Mouse (Mus musculus) embryonic facial prominence, embryonic 15.5 days (tissue): ENCODE measurements at regions not wholly inside any gene's neighbourhood (a gene's known extent, or its start where the extent isn't known, plus 50 kb on each side); places are given as distances from the start of the nearest gene placed in this dataset.

ENCODE experiments used
- ATAC-seq: fragments of 200-750 bp; cut with Nextera tagmentation; 2 replicates; pipeline ENCODE4 v1.8.0; 2017; ENCODE audit warnings: low read depth, moderate TSS enrichment; ENCODE audit not compliant: insufficient number of reproducible peaks, low FRiP score, low TSS enrichment
- H3K27ac ChIP-seq: fragments of 300-500 bp; sonication (generic); replicated peaks from 2 replicates; pipeline ENCODE4 v1.5.1; 2015; ENCODE audit warnings: mild to moderate bottlenecking, inconsistent platforms
- H3K27me3 ChIP-seq: fragments of 300-500 bp; sonication (generic); 2 replicates; pipeline ENCODE4 v1.6.1; 2015; ENCODE audit warnings: inconsistent platforms
- H3K36me3 ChIP-seq: fragments of 300-500 bp; sonication (generic); 2 replicates; pipeline ENCODE4 v1.6.1; 2015; ENCODE audit warnings: mild to moderate bottlenecking, inconsistent platforms
- H3K4me1 ChIP-seq: fragments of 300-500 bp; sonication (generic); 2 replicates; pipeline ENCODE4 v1.6.1; 2015; ENCODE audit warnings: inconsistent platforms
- H3K4me2 ChIP-seq: fragments of 300-500 bp; sonication (generic); replicated peaks from 2 replicates; pipeline ENCODE4 v1.6.1; 2015; ENCODE audit warnings: mild to moderate bottlenecking, inconsistent platforms
- H3K4me3 ChIP-seq: fragments of 300-500 bp; sonication (generic); replicated peaks from 2 replicates; pipeline ENCODE4 v1.5.1; 2015; ENCODE audit warnings: mild to moderate bottlenecking, inconsistent platforms
- H3K9ac ChIP-seq: fragments of 300-500 bp; sonication (generic); 2 replicates; pipeline ENCODE4 v1.6.1; 2015; ENCODE audit warnings: inconsistent platforms
- H3K9me3 ChIP-seq: fragments of 300-500 bp; sonication (generic); replicated peaks from 2 replicates; pipeline ENCODE4 v1.6.1; 2016; ENCODE audit warnings: inconsistent platforms
- WGBS: fragments of 180-500 bp; shearing (Covaris S2); methylation state at CpG from one replicate; pipeline ENCODE4 v1.1.7; 2015; 5-methylcytosine and 5-hydroxymethylcytosine counted together

GRCm38 (mm10) chr12:39927014-39927413, 110.8 kb downstream of the Arl4a start:
- 83% methylated on average over 8 of the region's 8 CpGs for WGBS
- ATAC-seq, result no peak
- Histone ChIP-seq H3K4me2 (no peak overlapping the region), H3K4me1 (no peaks in the 10 kb centered on the region), H3K9me3 (no peaks in the 10 kb centered on the region), H3K4me3 (no peak overlapping the region), H3K36me3 (no peaks in the 10 kb centered on the region), H3K27me3 (no peaks in the 10 kb centered on the region), H3K27ac (no peak overlapping the region), H3K9ac (no peak overlapping the region)

DNA sequence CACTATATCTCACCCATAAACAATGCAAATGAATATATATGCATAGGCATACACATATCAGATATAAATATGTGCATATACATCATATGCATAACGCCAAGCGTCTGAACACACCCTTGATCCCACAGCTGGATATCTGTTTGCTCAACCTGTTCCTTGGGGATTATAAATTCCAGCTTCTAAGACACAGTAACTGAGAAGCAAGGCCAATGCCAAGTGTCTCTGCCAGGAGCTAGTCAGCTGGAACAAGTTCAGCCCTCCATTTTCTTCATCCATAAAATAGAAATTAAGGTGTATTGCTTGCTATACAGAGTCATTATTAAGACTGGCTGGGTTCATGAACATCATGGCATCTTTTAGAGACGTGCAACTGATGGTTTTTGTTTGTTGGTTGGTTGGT, 116.3 kb downstream of the Arl4a start:
- no peaks in the 10 kb centered on the region for H3K9me3 ChIP-seq

GRCm38 (mm10) chr12:39920466-39920913, 117.3 kb downstream of the Arl4a start:
- ATAC-seq, result peak; percentile 70
- Histone ChIP-seq H3K9me3 (no peaks in the 10 kb centered on the region), H3K9ac (no peak overlapping the region), H3K4me3 (no peak overlapping the region), H3K36me3 (no peaks in the 10 kb centered on the region), H3K4me2 (no peak overlapping the region), H3K4me1 (peaks cover 5% of the 10 kb centered on the region), H3K27ac (no peak overlapping the region), H3K27me3 (no peaks in the 10 kb centered on the region)
- WGBS, result 26% methylated on average over 8 of the region's 8 CpGs

More for the DNA sequence above, 116.3 kb downstream of the Arl4a start:
- Histone ChIP-seq H3K36me3 (no peaks in the 10 kb centered on the region), H3K4me3 (no peak overlapping the region), H3K4me2 (no peak overlapping the region), H3K9ac (no peak overlapping the region), H3K4me1 (peaks cover 5% of the 10 kb centered on the region), H3K27ac (no peak overlapping the region), H3K27me3 (no peaks in the 10 kb centered on the region)
- 55% methylated on average over 3 of the region's 3 CpGs for WGBS
- ATAC-seq, result no peak

DNA sequence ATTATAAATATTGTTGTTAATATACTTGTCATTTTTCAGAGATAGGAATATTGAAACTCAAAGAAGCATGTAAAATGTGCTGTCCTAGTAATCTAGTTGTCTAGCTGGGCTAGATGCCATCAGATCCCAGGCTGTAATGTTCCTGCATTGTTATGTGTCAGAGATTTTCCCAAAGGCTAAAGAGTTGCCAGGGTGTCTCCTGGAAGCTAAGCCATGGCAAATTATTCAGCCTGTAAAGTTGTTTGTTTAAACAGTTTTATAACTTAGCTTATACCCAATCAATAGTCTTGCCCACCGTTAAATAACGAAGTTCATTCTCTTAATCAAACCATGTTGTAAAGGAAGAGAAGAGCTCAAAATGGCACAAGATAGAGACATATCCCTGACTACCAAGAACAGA, 117.9 kb downstream of the Arl4a start:
- ATAC-seq, result no peak
- H3K4me1 ChIP-seq, result peaks cover 5% of the 10 kb centered on the region
- 84% methylated on average over 2 of the region's 2 CpGs for WGBS

DNA sequence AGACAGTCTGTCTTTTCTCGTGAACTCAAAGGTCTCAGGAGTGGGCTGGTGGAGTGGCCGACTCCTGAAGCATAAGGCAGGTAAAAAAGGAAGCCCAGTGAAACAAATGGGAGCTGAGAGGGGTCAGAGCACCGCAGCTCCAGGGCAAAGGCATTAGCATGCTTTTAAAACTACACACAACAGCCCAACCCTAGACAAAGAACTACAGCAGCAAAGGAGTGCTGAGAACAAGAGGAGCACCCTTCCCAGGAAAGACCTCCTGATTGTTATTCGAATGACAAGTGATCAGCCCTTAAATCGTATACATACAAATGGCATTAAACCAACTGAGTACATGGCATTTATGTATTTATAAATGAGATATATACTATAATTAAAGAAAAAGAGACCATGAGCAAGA, 149.3 kb downstream of the Arl4a start:
- no peaks in the 10 kb centered on the region for H3K36me3 ChIP-seq
- no peak for ATAC-seq
- no peaks in the 10 kb centered on the region for H3K27me3 ChIP-seq
- no peaks in the 10 kb centered on the region for H3K4me1 ChIP-seq
- no peak overlapping the region for H3K9ac ChIP-seq
- H3K9me3 ChIP-seq, result no peaks in the 10 kb centered on the region
- H3K4me2 ChIP-seq, result no peak overlapping the region
- no peak overlapping the region for H3K27ac ChIP-seq
- WGBS, result 64% methylated on average over 5 of the region's 5 CpGs
- H3K4me3 ChIP-seq, result no peak overlapping the region

More for the DNA sequence above, 117.9 kb downstream of the Arl4a start:
- Histone ChIP-seq H3K9me3 (no peaks in the 10 kb centered on the region), H3K4me2 (no peak overlapping the region), H3K27ac (no peak overlapping the region), H3K27me3 (no peaks in the 10 kb centered on the region), H3K4me3 (no peak overlapping the region), H3K9ac (no peak overlapping the region), H3K36me3 (no peaks in the 10 kb centered on the region)

- no peak overlapping the region for H3K4me2 ChIP-seq
- H3K9me3 ChIP-seq, result no peaks in the 10 kb centered on the region
- 35% methylated on average over 3 of the region's 3 CpGs for WGBS
- H3K9ac ChIP-seq, result no peak overlapping the region
- H3K27ac ChIP-seq, result no peak overlapping the region
- ATAC-seq, result no peak
- H3K4me3 ChIP-seq, result no peak overlapping the region
- H3K4me1 ChIP-seq, result no peaks in the 10 kb centered on the region
- H3K27me3 ChIP-seq, result no peaks in the 10 kb centered on the region
- H3K36me3 ChIP-seq, result no peaks in the 10 kb centered on the region
Observed at GRCm38 (mm10) chr12:39885366-39885765, 152.5 kb downstream of the Arl4a start.

- no peak for ATAC-seq
- WGBS, result 60% methylated on average over 1 of the region's 1 CpGs
- Histone ChIP-seq H3K4me1 (no peaks in the 10 kb centered on the region), H3K9me3 (no peaks in the 10 kb centered on the region), H3K36me3 (no peaks in the 10 kb centered on the region), H3K4me3 (no peak overlapping the region), H3K27ac (no peak overlapping the region), H3K4me2 (no peak overlapping the region), H3K27me3 (no peaks in the 10 kb centered on the region), H3K9ac (no peak overlapping the region)
Observed at GRCm38 (mm10) chr12:39880309-39880708, 157.5 kb downstream of the Arl4a start.

GRCm38 (mm10) chr12:39873917-39874316, 163.9 kb downstream of the Arl4a start:
- no peak for ATAC-seq
- Histone ChIP-seq H3K4me1 (no peaks in the 10 kb centered on the region), H3K27me3 (no peaks in the 10 kb centered on the region), H3K27ac (no peak overlapping the region), H3K9ac (no peak overlapping the region), H3K36me3 (no peaks in the 10 kb centered on the region), H3K4me2 (no peak overlapping the region), H3K4me3 (no peak overlapping the region), H3K9me3 (no peaks in the 10 kb centered on the region)
- WGBS, result 86% methylated on average over 6 of the region's 6 CpGs

DNA sequence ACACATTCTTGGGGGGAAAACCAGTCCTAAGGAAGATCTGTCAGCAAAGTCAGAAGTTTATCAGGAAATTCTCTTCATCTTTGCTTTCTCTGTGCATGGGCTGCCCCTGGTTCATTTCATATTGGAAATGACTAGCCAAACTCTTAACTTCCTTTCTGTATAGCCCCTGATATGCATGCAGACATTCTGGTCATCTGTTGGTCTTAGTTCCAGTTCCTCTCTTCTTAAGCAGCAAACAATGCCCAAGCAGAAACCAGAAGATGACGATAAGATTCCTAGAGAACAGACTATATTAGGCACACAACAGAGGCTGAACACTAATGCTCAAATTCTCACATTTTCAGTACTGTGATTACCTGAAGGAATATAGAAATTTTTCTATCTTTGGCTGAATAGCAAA, 176.0 kb downstream of the Arl4a start:
- Histone ChIP-seq H3K9ac (no peak overlapping the region), H3K9me3 (no peaks in the 10 kb centered on the region), H3K4me3 (no peak overlapping the region), H3K36me3 (no peaks in the 10 kb centered on the region), H3K4me1 (no peaks in the 10 kb centered on the region), H3K4me2 (no peak overlapping the region), H3K27me3 (no peaks in the 10 kb centered on the region), H3K27ac (no peak overlapping the region)
- no peak for ATAC-seq
- WGBS, result 80% methylated on average over 1 of the region's 1 CpGs

GRCm38 (mm10) chr12:39851610-39852009, 186.2 kb downstream of the Arl4a start:
- Histone ChIP-seq H3K9me3 (no peaks in the 10 kb centered on the region), H3K4me3 (no peak overlapping the region), H3K27me3 (no peaks in the 10 kb centered on the region), H3K4me2 (no peak overlapping the region), H3K27ac (no peak overlapping the region), H3K36me3 (no peaks in the 10 kb centered on the region), H3K9ac (no peak overlapping the region), H3K4me1 (no peaks in the 10 kb centered on the region)
- WGBS, result 82% methylated on average over 6 of the region's 6 CpGs
- no peak for ATAC-seq

GRCm38 (mm10) chr12:39849346-39850058, 188.3 kb downstream of the Arl4a start:
- H3K4me2 ChIP-seq, result no peak overlapping the region
- no peaks in the 10 kb centered on the region for H3K4me1 ChIP-seq
- 66% methylated on average over 3 of the region's 3 CpGs for WGBS
- no peak for ATAC-seq
- H3K9ac ChIP-seq, result no peak overlapping the region
- no peaks in the 10 kb centered on the region for H3K9me3 ChIP-seq
- H3K27ac ChIP-seq, result no peak overlapping the region
- no peaks in the 10 kb centered on the region for H3K36me3 ChIP-seq
- H3K27me3 ChIP-seq, result no peaks in the 10 kb centered on the region
- no peak overlapping the region for H3K4me3 ChIP-seq

- no peaks in the 10 kb centered on the region for H3K9me3 ChIP-seq
- H3K27ac ChIP-seq, result no peak overlapping the region
- 78% methylated on average over 2 of the region's 2 CpGs for WGBS
- H3K27me3 ChIP-seq, result no peaks in the 10 kb centered on the region
- H3K36me3 ChIP-seq, result no peaks in the 10 kb centered on the region
- ATAC-seq, result no peak
- no peak overlapping the region for H3K9ac ChIP-seq
- no peaks in the 10 kb centered on the region for H3K4me1 ChIP-seq
- H3K4me3 ChIP-seq, result no peak overlapping the region
- H3K4me2 ChIP-seq, result no peak overlapping the region
Observed at GRCm38 (mm10) chr12:39840615-39841014, 197.2 kb downstream of the Arl4a start.
